Mouse (Mus musculus) liver, embryonic 14.5 days (tissue): ENCODE measurements around the gene Ctla4. TPM values are rescaled to one million over a fixed set of nuclear protein-coding genes. Genes with fewer than 3 reads are reported as not detected.

ENCODE experiments used
- ATAC-seq: fragments of 200-750 bp; cut with Nextera tagmentation; 2 replicates; pipeline ENCODE4 v1.8.0; 2017; ENCODE audit warnings: moderate number of reproducible peaks, mild to moderate bottlenecking, moderate library complexity; ENCODE audit not compliant: insufficient read depth
- DNase-seq, 3 experiments: peaks; one replicate each; pipeline ENCODE4 v3.0.0-alpha.2; 2012 to 2013; ENCODE audit warnings: low read depth in 3 of 3, low spot score in 3 of 3
- H3K27ac ChIP-seq: fragments of 300-500 bp; sonication (generic); 2 replicates; pipeline ENCODE4 v1.5.1; 2014; ENCODE audit warnings: moderate library complexity, mild to moderate bottlenecking, control low read depth, inconsistent platforms
- H3K27me3 ChIP-seq: fragments of 300-500 bp; sonication (generic); 2 replicates; pipeline ENCODE4 v1.6.1; 2014; ENCODE audit warnings: mild to moderate bottlenecking, low read length, moderate library complexity; ENCODE audit not compliant: control insufficient read depth, insufficient read depth
- H3K36me3 ChIP-seq: fragments of 300-500 bp; sonication (generic); replicated peaks from 2 replicates; pipeline ENCODE4 v1.6.1; 2014; ENCODE audit warnings: low read depth; ENCODE audit not compliant: control insufficient read depth, insufficient read depth
- H3K4me1 ChIP-seq, 2 experiments: fragments of 200-500 bp in 1 of 2; fragments of 300-500 bp in 1 of 2; sonication (generic) in 1 of 2; replicated peaks; 2 replicates each; pipeline ENCODE4 v1.6.1; 2012 to 2014; ENCODE audit warnings: antibody characterized with exemption in 1 of 2, inconsistent platforms in 1 of 2, low read length in 1 of 2; ENCODE audit not compliant: control insufficient read depth in 2 of 2, insufficient read depth in 2 of 2
- H3K4me2 ChIP-seq: fragments of 300-500 bp; sonication (generic); 2 replicates; pipeline ENCODE4 v1.6.1; 2014; ENCODE audit warnings: low read depth, mild to moderate bottlenecking, control low read depth, moderate library complexity
- H3K4me3 ChIP-seq, 2 experiments: fragments of 200-500 bp in 1 of 2; fragments of 300-500 bp in 1 of 2; sonication (generic) in 1 of 2; 2 replicates each; pipeline ENCODE4 v1.5.1; 2012 to 2014; ENCODE audit warnings: low read depth in 2 of 2, low read length in 2 of 2, mild to moderate bottlenecking in 2 of 2, control low read depth in 1 of 2, inconsistent platforms in 1 of 2, moderate library complexity in 1 of 2; ENCODE audit not compliant: insufficient read depth in 1 of 2
- H3K9ac ChIP-seq: fragments of 300-500 bp; sonication (generic); replicated peaks from 2 replicates; pipeline ENCODE4 v1.6.1; 2014; ENCODE audit warnings: mild to moderate bottlenecking, control low read depth, moderate library complexity
- H3K9me3 ChIP-seq: fragments of 300-500 bp; sonication (generic); 2 replicates; pipeline ENCODE4 v1.6.1; 2016; ENCODE audit warnings: low read length, mixed read lengths; ENCODE audit not compliant: control insufficient read depth
- CTCF ChIP-seq: IDR thresholded peaks from 2 replicates; pipeline ENCODE4 v1.5.1; 2016; ENCODE audit warnings: antibody characterized with exemption, low read depth, control low read depth
- EP300 ChIP-seq: IDR thresholded peaks from 2 replicates; pipeline ENCODE4 v1.6.1; 2016; ENCODE audit warnings: antibody characterized with exemption, low read depth
- WGBS: fragments of 180-500 bp; shearing (Covaris S2); extraction: QIAGEN DNeasy Blood & Tissue Kit; methylation state at CpG from one replicate; pipeline ENCODE4 v1.1.7; 2014; ENCODE audit not compliant: insufficient replicate concordance; 5-methylcytosine and 5-hydroxymethylcytosine counted together
- polyA plus RNA-seq, 2 experiments: library from polyadenylated mRNA; depleted of rRNA in 1 of 2; stranded (reverse) in 1 of 2; unstranded in 1 of 2; fragments of >200 nt; fragmentation: Nextera tagmentation in 1 of 2; extraction: Ambion mirVana in 1 of 2; gene quantifications; 2 replicates each; pipeline versions ENCODE4 v1.2.1 to v1.2.3; 2012 to 2014

The Ctla4 gene
- polyA plus RNA-seq, 2 experiments, result not detected

DNA sequence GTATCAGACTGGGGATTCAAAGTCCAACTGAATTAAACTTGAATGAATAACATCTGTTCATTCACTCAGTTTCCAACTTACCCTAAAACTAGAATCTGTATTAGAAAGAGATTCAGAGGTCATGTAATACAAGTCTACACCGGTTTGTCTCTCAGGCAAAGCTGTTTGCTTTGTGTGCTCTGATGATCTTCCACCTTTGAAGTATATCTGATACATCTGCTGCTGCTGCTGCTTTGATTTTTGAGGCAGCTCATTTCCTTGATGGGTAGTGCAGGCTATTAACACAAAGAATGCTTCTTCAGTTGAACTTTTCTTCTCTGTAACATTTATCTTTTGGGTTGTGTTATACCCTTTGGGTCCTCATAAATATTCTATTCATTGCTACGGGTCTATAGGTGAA lies 4.0 kb upstream of the Ctla4 start:
- Histone ChIP-seq H3K9ac (no peak overlapping the region), H3K4me3 (no peak overlapping the region), H3K27ac (no peak overlapping the region), H3K9me3 (no peaks in the 10 kb centered on the region), H3K4me1 (peaks cover 0 to 3% of the 10 kb centered on the region in 2 experiments; a peak in 2 of 4 replicates), H3K4me2 (no peak overlapping the region), H3K27me3 (no peaks in the 10 kb centered on the region), H3K36me3 (no peaks in the 10 kb centered on the region)
- no peak for ATAC-seq
- DNase-seq, result no peak
- 57% methylated on average over 2 of the region's 2 CpGs for WGBS
- TF ChIP-seq CTCF (no peak), EP300 (no peak)

DNA sequence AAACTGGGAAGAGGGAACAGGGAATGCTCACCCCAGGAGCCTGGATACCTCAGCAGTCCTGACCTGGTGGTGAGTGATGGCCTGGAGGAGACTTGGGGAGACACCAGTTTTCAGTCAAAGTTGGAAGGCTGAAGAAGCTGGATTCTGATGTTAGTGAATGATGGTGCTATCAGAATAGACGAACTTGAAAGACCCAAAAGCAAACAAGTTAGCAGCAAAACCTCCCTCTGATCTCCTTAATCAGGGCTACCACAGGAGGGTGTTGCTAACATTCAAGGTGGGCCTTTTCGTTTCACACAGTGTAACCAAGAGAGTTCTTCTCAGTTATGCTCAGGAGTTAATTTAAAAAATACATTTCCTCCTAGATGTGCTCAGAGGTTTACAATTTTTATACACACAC lies 3.5 kb upstream of the Ctla4 start:
- Histone ChIP-seq H3K4me3 (no peak overlapping the region), H3K27me3 (no peaks in the 10 kb centered on the region), H3K4me1 (peaks cover 0 to 3% of the 10 kb centered on the region in 2 experiments; a peak in 2 of 4 replicates), H3K27ac (no peak overlapping the region), H3K9ac (no peak overlapping the region), H3K9me3 (no peaks in the 10 kb centered on the region), H3K36me3 (no peaks in the 10 kb centered on the region), H3K4me2 (no peak overlapping the region)
- ATAC-seq, result no peak
- no peak for DNase-seq
- WGBS, result 51% methylated on average over 2 of the region's 2 CpGs
- TF ChIP-seq CTCF, result no peak
- no peak for TF ChIP-seq EP300

DNA sequence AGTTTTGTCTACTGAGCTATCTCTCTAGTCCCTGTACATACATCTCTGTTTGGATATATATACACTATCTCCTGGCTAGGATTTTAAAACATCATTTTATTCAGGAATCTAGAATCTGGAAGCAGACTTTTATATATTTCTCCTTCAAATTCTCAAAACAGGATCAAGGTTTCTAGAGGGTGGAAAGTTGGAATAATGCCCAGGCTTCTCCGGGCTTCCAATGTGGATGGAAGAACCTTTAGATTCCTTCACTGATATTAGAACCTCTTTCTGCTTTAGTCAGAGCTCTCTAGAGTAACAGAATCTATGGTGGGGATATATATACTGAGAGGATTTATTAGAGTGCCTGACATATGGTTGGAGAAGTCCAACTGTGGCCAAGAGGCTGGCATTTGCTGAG lies 2.2 kb upstream of the Ctla4 start:
- Histone ChIP-seq H3K4me3 (no peak overlapping the region), H3K36me3 (no peaks in the 10 kb centered on the region), H3K9me3 (no peaks in the 10 kb centered on the region), H3K27me3 (no peaks in the 10 kb centered on the region), H3K4me2 (no peak overlapping the region), H3K9ac (no peak overlapping the region), H3K27ac (no peak overlapping the region), H3K4me1 (peaks cover 0 to 3% of the 10 kb centered on the region in 2 experiments; a peak in 2 of 4 replicates)
- TF ChIP-seq CTCF, result no peak
- no peak for TF ChIP-seq EP300
- ATAC-seq (no peak), DNase-seq (no peak)
- WGBS, result 66% methylated on average over 1 of the region's 1 CpGs

DNA sequence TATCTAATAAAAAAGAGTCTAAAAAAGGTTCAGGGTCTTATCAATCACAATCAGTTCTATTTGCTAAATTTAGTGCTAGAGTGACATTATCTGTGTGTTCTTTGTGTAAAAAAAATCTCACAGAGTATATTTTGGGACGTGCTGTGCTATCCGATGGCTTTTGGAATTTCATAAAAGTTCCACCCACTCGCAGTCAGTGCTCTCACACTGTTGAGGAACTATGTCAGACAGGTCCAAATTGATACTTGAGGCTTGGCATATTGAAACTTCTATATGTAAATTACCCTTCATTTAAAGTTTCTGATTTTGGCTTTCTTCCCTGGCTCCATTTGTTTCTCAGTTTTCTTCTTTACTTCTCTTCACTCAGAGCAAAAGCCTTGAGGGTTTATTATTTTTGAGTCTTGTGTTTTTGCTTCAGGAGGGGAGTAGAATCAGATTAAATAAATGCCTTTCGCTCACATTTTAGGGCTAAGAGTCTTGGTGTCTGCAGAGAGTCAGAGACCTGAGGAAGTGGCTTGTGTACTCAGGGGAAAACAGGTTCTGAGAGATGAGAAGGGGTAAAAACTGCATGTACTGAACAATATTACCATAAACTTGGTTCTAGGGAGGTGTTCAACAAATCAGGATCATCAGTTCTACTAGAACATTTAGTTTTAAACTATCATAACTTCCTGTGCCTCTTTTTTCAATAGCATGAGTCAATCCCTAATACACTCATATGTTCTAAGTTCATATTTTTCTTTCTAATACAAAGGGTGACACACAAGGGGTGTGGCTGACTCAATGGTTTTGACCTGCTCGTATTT lies 11.5 kb downstream of the Ctla4 start:
- Histone ChIP-seq H3K4me3 (no peak overlapping the region), H3K27me3 (no peaks in the 10 kb centered on the region), H3K9me3 (no peaks in the 10 kb centered on the region), H3K4me2 (no peak overlapping the region), H3K27ac (no peak overlapping the region), H3K4me1 (no peaks in the 10 kb centered on the region), H3K9ac (no peak overlapping the region), H3K36me3 (no peaks in the 10 kb centered on the region)
- no peak for ATAC-seq
- TF ChIP-seq EP300, result no peak
- TF ChIP-seq CTCF, result no peak
- WGBS, result 59% methylated on average over 5 of the region's 5 CpGs
- no peak for DNase-seq

DNA sequence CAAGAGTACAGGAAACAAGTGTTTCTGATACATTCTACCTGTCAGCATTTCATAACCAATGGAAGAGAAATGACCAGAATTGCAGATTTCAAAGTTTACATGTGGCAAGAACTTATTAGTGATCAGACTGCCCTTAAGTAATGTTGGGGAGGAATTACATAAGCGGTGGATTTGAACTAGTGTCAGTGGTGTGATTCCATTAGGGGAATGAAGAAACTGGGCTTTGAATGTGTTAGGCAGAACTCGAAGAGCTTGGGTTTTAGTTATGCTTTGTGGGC lies 12.1 kb downstream of the Ctla4 start:
- no peak for TF ChIP-seq EP300
- Histone ChIP-seq H3K4me1 (no peaks in the 10 kb centered on the region), H3K27me3 (no peaks in the 10 kb centered on the region), H3K9me3 (no peaks in the 10 kb centered on the region), H3K4me3 (no peak overlapping the region), H3K27ac (no peak overlapping the region), H3K36me3 (no peaks in the 10 kb centered on the region), H3K4me2 (no peak overlapping the region), H3K9ac (no peak overlapping the region)
- 50% methylated on average over 2 of the region's 2 CpGs for WGBS
- DNase-seq (no peak), ATAC-seq (no peak)
